Mouse (Mus musculus) CH12.LX (cell line): ENCODE measurements around the gene Gas6. TPM values are rescaled to one million over a fixed set of nuclear protein-coding genes. Genes with fewer than 3 reads are reported as not detected.

Experiments
- DNase-seq: peaks from one replicate; pipeline ENCODE4 v3.0.0-alpha.2; 2013; ENCODE audit errors: extremely low read depth
- H3K27ac ChIP-seq: 2 replicates; pipeline ENCODE4 v1.5.1; 2012; ENCODE audit warnings: low read depth, mild to moderate bottlenecking, control low read depth, moderate library complexity; ENCODE audit not compliant: insufficient read depth
- H3K27me3 ChIP-seq: replicated peaks from 2 replicates; pipeline ENCODE3; 2012; ENCODE audit warnings: inconsistent platforms
- H3K36me3 ChIP-seq, 2 experiments: replicated peaks in 1 of 2; 2 replicates each; pipeline versions ENCODE3 to v1.6.1; 2012; ENCODE audit warnings: inconsistent platforms in 1 of 2, low read length in 1 of 2, mild to moderate bottlenecking in 1 of 2, mixed read lengths in 1 of 2, moderate library complexity in 1 of 2; ENCODE audit not compliant: control insufficient read depth in 1 of 2, insufficient read depth in 1 of 2
- H3K4me1 ChIP-seq, 2 experiments: 2 replicates each; pipeline ENCODE4 v1.6.1; 2012; ENCODE audit warnings: inconsistent platforms in 1 of 2, moderate library complexity in 1 of 2; ENCODE audit not compliant: insufficient read depth in 2 of 2, control insufficient read depth in 1 of 2
- H3K4me2 ChIP-seq: 2 replicates; pipeline ENCODE4 v1.6.1; 2012; ENCODE audit warnings: low read depth, mild to moderate bottlenecking, control low read depth; ENCODE audit not compliant: poor library complexity, insufficient read depth, severe bottlenecking
- H3K4me3 ChIP-seq, 3 experiments: fragments of 150-350 bp in 1 of 3; sonication (generic) in 1 of 3; replicated peaks in 1 of 3; 2 replicates each; pipeline versions ENCODE3 to v1.5.1; 2011 to 2012; ENCODE audit warnings: low read depth in 2 of 3, low read length in 2 of 3, mild to moderate bottlenecking in 2 of 3, moderate library complexity in 2 of 3, control low read depth in 1 of 3, improper control_type of control experiment in 1 of 3, inconsistent platforms in 1 of 3, mixed read lengths in 1 of 3; ENCODE audit not compliant: poor library complexity in 1 of 3
- H3K79me2 ChIP-seq: replicated peaks from 2 replicates; pipeline ENCODE4 v1.6.1; 2012; ENCODE audit warnings: mild to moderate bottlenecking, moderate library complexity; ENCODE audit not compliant: control insufficient read depth, poor library complexity, insufficient read depth, severe bottlenecking; ENCODE audit errors: extremely low read depth
- H3K9ac ChIP-seq: 2 replicates; pipeline ENCODE4 v1.6.1; 2012; ENCODE audit warnings: low read depth, mild to moderate bottlenecking, control low read depth, moderate library complexity; ENCODE audit not compliant: insufficient read depth
- H3K9me3 ChIP-seq: replicated peaks from 2 replicates; pipeline ENCODE3; 2012; ENCODE audit warnings: low read length, inconsistent platforms, mixed read lengths
- BHLHE40 ChIP-seq: IDR thresholded peaks from 2 replicates; pipeline ENCODE4 v1.6.1; 2011; ENCODE audit warnings: mild to moderate bottlenecking, low read depth, low read length, improper control_type of control experiment
- CTCF ChIP-seq, 2 experiments: IDR thresholded peaks in 1 of 2; conservative IDR thresholded peaks in 1 of 2; 2 replicates each; pipeline ENCODE4 v1.5.1; 2011 to 2012; ENCODE audit warnings: low read depth in 2 of 2, low read length in 2 of 2, improper control_type of control experiment in 1 of 2, inconsistent platforms in 1 of 2, mild to moderate bottlenecking in 1 of 2, moderate library complexity in 1 of 2
- IRF4 ChIP-seq: IDR thresholded peaks from 2 replicates; pipeline ENCODE4 v1.6.1; 2014; ENCODE audit warnings: low read depth, mild to moderate bottlenecking, inconsistent platforms, low read length, improper control_type of control experiment
- JUND ChIP-seq: conservative IDR thresholded peaks from 2 replicates; pipeline ENCODE4 v1.6.1; 2011; ENCODE audit warnings: low read depth, low read length, improper control_type of control experiment
- MAX ChIP-seq: IDR thresholded peaks from 2 replicates; pipeline ENCODE4 v1.6.1; 2011; ENCODE audit warnings: low read length, improper control_type of control experiment
- MXI1 ChIP-seq: IDR thresholded peaks from 2 replicates; pipeline ENCODE4 v1.6.1; 2011; ENCODE audit warnings: mild to moderate bottlenecking, low read depth, low read length, improper control_type of control experiment
- MYC ChIP-seq: IDR thresholded peaks from 2 replicates; pipeline ENCODE4 v1.6.1; 2011; ENCODE audit warnings: low read depth, mild to moderate bottlenecking, improper control_type of control experiment, low read length
- NRF1 ChIP-seq: IDR thresholded peaks from 2 replicates; pipeline ENCODE4 v1.6.1; 2014; ENCODE audit warnings: low read depth, mild to moderate bottlenecking, inconsistent platforms, low read length, improper control_type of control experiment, moderate library complexity
- POLR2A ChIP-seq: IDR thresholded peaks from 2 replicates; pipeline ENCODE4 v1.6.1; 2011; ENCODE audit warnings: low read depth, mild to moderate bottlenecking, improper control_type of control experiment, low read length
- RAD21 ChIP-seq: IDR thresholded peaks from 2 replicates; pipeline ENCODE4 v1.6.1; 2011; ENCODE audit warnings: low read depth, mild to moderate bottlenecking, low read length, improper control_type of control experiment, moderate library complexity
- SMC3 ChIP-seq: IDR thresholded peaks from 2 replicates; pipeline ENCODE4 v1.6.1; 2011; ENCODE audit warnings: low read depth, low read length, improper control_type of control experiment
- USF2 ChIP-seq: conservative IDR thresholded peaks from 2 replicates; pipeline ENCODE4 v1.6.1; 2011; ENCODE audit warnings: low read depth, low read length, improper control_type of control experiment
- ZC3H11A ChIP-seq: IDR thresholded peaks from 2 replicates; pipeline ENCODE4 v1.6.1; 2012; ENCODE audit warnings: low read depth, mild to moderate bottlenecking, inconsistent platforms, low read length, improper control_type of control experiment
- ZKSCAN1 ChIP-seq: IDR thresholded peaks from 2 replicates; pipeline ENCODE4 v1.6.1; 2012; ENCODE audit warnings: low read depth, inconsistent platforms, low read length, improper control_type of control experiment, borderline replicate concordance
- dilution Hi-C: fragments of 300-500 bp; cut with MboI; formaldehyde crosslinking; loops from 2 replicates; pipeline ENCODE4 v1.14.3; 2020; ENCODE audit warnings: low sequenced_read_pairs; ENCODE audit not compliant: extremely low pct_unique_long_range_greater_than_20kb, extremely low pct_ligation_motif_present
- in situ Hi-C: fragments of 300-500 bp; cut with MboI; formaldehyde crosslinking; loops from 3 replicates; pipeline ENCODE4 v1.14.3; 2019; ENCODE audit warnings: low sequenced_read_pairs, low pct_ligation_motif_present, low pct_unique_long_range_greater_than_20kb, mixed read lengths
- polyA plus RNA-seq: library from polyadenylated mRNA; unstranded; fragments of >175 nt; gene quantifications from 2 replicates; pipeline ENCODE4 v1.2.1, GENCODE M21; 2012; ENCODE audit warnings: low read depth; ENCODE audit not compliant: insufficient read length
- total RNA-seq, 2 experiments: library from RNA; depleted of rRNA; stranded (reverse); fragments of 300-350 nt in 1 of 2; fragments of >200 nt in 1 of 2; gene quantifications; 2 replicates each; pipeline ENCODE4 v1.2.3; 2012 to 2014

The Gas6 gene
- total and polyA plus RNA-seq, 3 experiments, result not detected

DNA sequence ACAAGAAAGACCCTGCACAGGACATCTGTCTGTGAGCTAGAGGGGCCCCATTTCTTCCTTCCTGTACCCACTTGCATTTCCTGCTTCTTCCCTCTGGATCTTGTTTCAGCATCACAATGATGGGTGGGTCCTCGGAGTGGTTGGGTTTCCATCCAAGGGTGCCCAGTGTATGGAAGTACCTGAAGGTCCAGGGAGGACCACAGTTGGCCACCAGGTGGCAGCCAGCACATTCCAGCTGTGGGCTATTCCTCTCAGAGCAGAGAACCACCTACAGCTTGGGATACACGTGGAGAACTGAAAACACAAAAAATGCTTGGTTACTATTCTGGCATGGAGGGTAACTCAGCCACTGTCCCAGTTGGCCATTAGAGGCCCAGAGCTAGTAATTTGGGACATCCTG is 39.0 kb downstream of the Gas6 start:
- DNase-seq, result peak; percentile 34
- in situ Hi-C loops, result no loop called here
- Histone ChIP-seq H3K4me2 (no peak overlapping the region), H3K9ac (no peak overlapping the region), H3K36me3 (no peaks in the 10 kb centered on the region)
- TF ChIP-seq MAX (no peak), MYC (0 out of 2 replicates have a peak, but pooled peaks have one; percentile 60), ZC3H11A (peak; percentile 19; the same call in 1 of the 2 replicates), RAD21 (peak; percentile 72), IRF4 (0 out of 2 replicates have a peak, but pooled peaks have one; percentile 8), USF2 (no peak), SMC3 (peak; percentile 85), CTCF (conservative IDR thresholded peaks at IDR 0.05 in 1 of 2, IDR thresholded peaks at IDR 0.05 in 1 of 2; ENCODE audit: low read depth in 2 of 2, low read length in 2 of 2) (peak; percentile 13 to 80; a peak in 2 of 4 replicates)
- TF ChIP-seq, all 38 proteins: peak for 6
- H3K4me3 ChIP-seq, result no peak overlapping the region
- dilution Hi-C loops, result no loop called here
- no peak overlapping the region for H3K27ac ChIP-seq
- no peaks in the 10 kb centered on the region for H3K79me2 ChIP-seq
- H3K27me3 ChIP-seq, result peaks cover 79% of the 10 kb centered on the region
- H3K9me3 ChIP-seq, result no peaks in the 10 kb centered on the region
- H3K4me1 ChIP-seq, result no peaks in the 10 kb centered on the region; a peak in 1 of 4 replicates

DNA sequence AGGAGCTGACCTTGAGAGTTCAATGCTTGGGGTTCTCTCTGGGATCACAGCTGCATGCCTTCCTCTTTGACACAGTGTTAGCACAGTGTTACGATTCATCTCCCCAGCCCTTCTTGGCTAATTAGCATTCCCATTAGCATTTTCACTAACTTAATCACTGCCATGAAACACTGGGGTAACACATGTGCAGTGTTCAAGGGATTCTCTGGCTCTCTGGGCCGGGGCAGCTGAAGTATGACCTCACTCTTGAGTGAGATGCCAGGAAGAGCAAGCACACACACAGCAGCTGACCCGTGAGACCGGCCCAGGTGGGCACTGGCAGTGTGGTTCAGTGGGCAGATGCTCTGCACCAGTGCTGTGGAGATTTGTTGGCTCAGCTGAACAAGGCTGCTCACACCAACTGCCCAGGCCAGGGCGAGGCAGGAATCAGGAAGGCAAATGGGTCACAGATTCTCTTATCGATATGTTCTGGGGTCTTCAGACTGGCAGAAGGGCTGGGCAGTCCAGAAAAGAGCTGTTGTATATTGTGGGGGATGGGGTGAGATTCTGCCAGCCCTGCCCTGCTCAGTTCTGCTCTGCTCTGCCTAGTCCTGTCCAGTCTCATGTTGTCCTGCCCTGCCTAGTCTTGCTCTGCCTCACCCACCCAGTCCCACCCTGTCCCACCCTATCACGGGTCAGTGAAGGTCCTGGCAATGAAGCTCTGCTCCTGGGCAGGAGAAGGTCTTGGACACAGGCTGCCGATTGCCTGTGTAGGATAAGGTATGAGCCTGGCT is 39.8 kb downstream of the Gas6 start:
- H3K36me3 ChIP-seq, result no peaks in the 10 kb centered on the region
- no peaks in the 10 kb centered on the region for H3K9me3 ChIP-seq
- dilution Hi-C loops, result no loop called here
- in situ Hi-C loops, result no loop called here
- H3K4me1 ChIP-seq, result no peaks in the 10 kb centered on the region; a peak in 1 of 4 replicates
- H3K79me2 ChIP-seq, result no peaks in the 10 kb centered on the region
- no peak overlapping the region for H3K4me2 ChIP-seq
- peaks cover 81% of the 10 kb centered on the region for H3K27me3 ChIP-seq
- no peak for DNase-seq
- TF ChIP-seq ZC3H11A (no peak), NRF1 (no peak), MXI1 (no peak), RAD21 (no peak)
- TF ChIP-seq, all 38 proteins: peak for 0
- Histone ChIP-seq H3K27ac (no peak overlapping the region), H3K4me3 (no peak overlapping the region), H3K9ac (no peak overlapping the region)

DNA sequence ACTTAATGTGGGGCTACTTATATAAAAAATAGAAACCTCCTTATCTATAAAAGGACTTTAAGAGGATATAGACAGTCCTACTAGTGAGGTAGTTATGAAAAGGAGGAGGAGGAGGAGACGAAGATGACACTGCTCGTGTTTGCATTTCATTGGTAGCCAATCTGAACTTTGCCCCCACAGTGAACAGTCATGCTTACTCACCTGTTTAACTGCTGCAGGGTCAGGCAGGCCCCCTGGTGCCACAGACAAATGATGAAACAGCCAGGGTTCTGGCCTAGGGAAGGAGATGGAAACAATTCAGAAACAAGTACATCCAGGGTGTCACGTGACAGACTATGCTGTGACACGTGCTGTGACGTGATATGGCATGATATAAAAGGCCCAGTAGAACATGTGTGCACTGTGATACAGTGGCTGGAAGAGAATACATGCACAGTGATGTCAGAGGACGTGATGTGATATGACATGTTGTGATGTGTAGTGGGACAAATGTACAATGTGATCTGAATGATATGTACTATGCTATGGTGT is 42.5 kb downstream of the Gas6 start:
- dilution Hi-C loops (no loop called here), in situ Hi-C loops (no loop called here)

More for the DNA sequence above, 42.5 kb downstream of the Gas6 start:
- Histone ChIP-seq H3K9me3 (no peaks in the 10 kb centered on the region), H3K79me2 (no peaks in the 10 kb centered on the region), H3K36me3 (no peaks in the 10 kb centered on the region), H3K9ac (no peak overlapping the region), H3K4me3 (no peak overlapping the region), H3K4me2 (no peak overlapping the region), H3K27me3 (peaks cover 88% of the 10 kb centered on the region), H3K27ac (no peak overlapping the region), H3K4me1 (no peaks in the 10 kb centered on the region; a peak in 1 of 4 replicates)
- DNase-seq, result no peak
- TF ChIP-seq POLR2A (no peak), CTCF (conservative IDR thresholded peaks at IDR 0.05 in 1 of 2, IDR thresholded peaks at IDR 0.05 in 1 of 2; ENCODE audit: low read depth in 2 of 2, low read length in 2 of 2) (no peak), USF2 (0 out of 2 replicates have a peak, but pooled peaks have one; percentile 10), BHLHE40 (peak; percentile 45; the same call in 1 of the 2 replicates), ZKSCAN1 (no peak), JUND (no peak)
